Mouse (Mus musculus) ES-E14 (cell line): ENCODE measurements around the gene Gm28778. TPM values are rescaled to one million over a fixed set of nuclear protein-coding genes. Genes with fewer than 3 reads are reported as not detected.
A peak's percentile ranks its signal among the peaks of the same experiment; 100 is the strongest.
"Not testable (repeated sequence)": the region's sequence is repeated elsewhere in the genome, so short reads cannot be mapped to it uniquely, and the experiment has no call there.

ENCODE experiments used
- DNase-seq: peaks from one replicate; pipeline ENCODE4 v3.0.0-alpha.2; 2013; ENCODE audit warnings: low read depth, low spot score
- H3K27ac ChIP-seq: 2 replicates; pipeline ENCODE4 v1.5.1; 2012; ENCODE audit warnings: low read depth, mild to moderate bottlenecking, low read length, moderate library complexity, mixed read lengths; ENCODE audit not compliant: poor library complexity, insufficient read depth, severe bottlenecking
- H3K36me3 ChIP-seq: 2 replicates; pipeline ENCODE4 v1.6.1; 2012; ENCODE audit warnings: mild to moderate bottlenecking, low read length, moderate library complexity, mixed read lengths; ENCODE audit not compliant: control insufficient read depth, poor library complexity, insufficient read depth, severe bottlenecking
- H3K4me1 ChIP-seq, 2 experiments: fragments of 150-350 bp in 1 of 2; sonication (generic) in 1 of 2; 2 replicates each; pipeline ENCODE4 v1.6.1; 2012; ENCODE audit warnings: low read length in 2 of 2, mild to moderate bottlenecking in 1 of 2, mixed read lengths in 1 of 2; ENCODE audit not compliant: control insufficient read depth in 2 of 2, insufficient read depth in 2 of 2, poor library complexity in 1 of 2
- H3K4me3 ChIP-seq, 2 experiments: fragments of 150-350 bp in 1 of 2; sonication (generic) in 1 of 2; 2 replicates each; pipeline ENCODE4 v1.5.1; 2012; ENCODE audit warnings: low read length in 2 of 2, low read depth in 1 of 2, mild to moderate bottlenecking in 1 of 2, mixed read lengths in 1 of 2; ENCODE audit not compliant: insufficient read depth in 1 of 2, poor library complexity in 1 of 2, severe bottlenecking in 1 of 2
- H3K9ac ChIP-seq: 2 replicates; pipeline ENCODE4 v1.6.1; 2012; ENCODE audit warnings: low read depth, mild to moderate bottlenecking, low read length, mixed read lengths; ENCODE audit not compliant: poor library complexity, insufficient read depth, severe bottlenecking
- H3K9me3 ChIP-seq: fragments of 150-350 bp; sonication (generic); 2 replicates; pipeline ENCODE4 v1.6.1; 2012; ENCODE audit warnings: low read depth, mild to moderate bottlenecking, low read length; ENCODE audit not compliant: control insufficient read depth, insufficient read depth
- CHD2 ChIP-seq: IDR thresholded peaks from 2 replicates; pipeline ENCODE4 v1.6.1; 2014; ENCODE audit warnings: mild to moderate bottlenecking, low read depth, low read length, inconsistent platforms
- HCFC1 ChIP-seq: IDR thresholded peaks from 2 replicates; pipeline ENCODE4 v1.6.1; 2012; ENCODE audit warnings: low read length, inconsistent platforms, borderline replicate concordance; ENCODE audit not compliant: insufficient read depth
- MAFK ChIP-seq: IDR thresholded peaks from 2 replicates; pipeline ENCODE4 v1.6.1; 2014; ENCODE audit warnings: mild to moderate bottlenecking, low read depth, low read length, inconsistent platforms; ENCODE audit not compliant: insufficient read depth
- ZC3H11A ChIP-seq: IDR thresholded peaks from 2 replicates; pipeline ENCODE4 v1.6.1; 2012; ENCODE audit warnings: low read depth, mild to moderate bottlenecking, inconsistent platforms, low read length, borderline replicate concordance
- ZNF384 ChIP-seq: IDR thresholded peaks from 2 replicates; pipeline ENCODE4 v1.6.1; 2012; ENCODE audit warnings: low read depth, low read length, inconsistent platforms
- in situ Hi-C, 2 experiments: fragments of 600-800 bp; cut with MboI; formaldehyde crosslinking; loops; one replicate each; pipeline ENCODE4 v1.15.1; 2025; ENCODE audit warnings: low sequenced_read_pairs in 2 of 2, inconsistent platforms in 1 of 2; ENCODE audit not compliant: unreplicated experiment in 2 of 2
- total RNA-seq: library from RNA; depleted of rRNA; stranded (reverse); fragments of 300-350 nt; gene quantifications from 2 replicates; pipeline ENCODE4 v1.2.3, GENCODE M21; 2012; rRNA removed

The Gm28778 gene
- 0.85 TPM in 1 of 2 replicates, not detected in the other for total RNA-seq

DNA sequence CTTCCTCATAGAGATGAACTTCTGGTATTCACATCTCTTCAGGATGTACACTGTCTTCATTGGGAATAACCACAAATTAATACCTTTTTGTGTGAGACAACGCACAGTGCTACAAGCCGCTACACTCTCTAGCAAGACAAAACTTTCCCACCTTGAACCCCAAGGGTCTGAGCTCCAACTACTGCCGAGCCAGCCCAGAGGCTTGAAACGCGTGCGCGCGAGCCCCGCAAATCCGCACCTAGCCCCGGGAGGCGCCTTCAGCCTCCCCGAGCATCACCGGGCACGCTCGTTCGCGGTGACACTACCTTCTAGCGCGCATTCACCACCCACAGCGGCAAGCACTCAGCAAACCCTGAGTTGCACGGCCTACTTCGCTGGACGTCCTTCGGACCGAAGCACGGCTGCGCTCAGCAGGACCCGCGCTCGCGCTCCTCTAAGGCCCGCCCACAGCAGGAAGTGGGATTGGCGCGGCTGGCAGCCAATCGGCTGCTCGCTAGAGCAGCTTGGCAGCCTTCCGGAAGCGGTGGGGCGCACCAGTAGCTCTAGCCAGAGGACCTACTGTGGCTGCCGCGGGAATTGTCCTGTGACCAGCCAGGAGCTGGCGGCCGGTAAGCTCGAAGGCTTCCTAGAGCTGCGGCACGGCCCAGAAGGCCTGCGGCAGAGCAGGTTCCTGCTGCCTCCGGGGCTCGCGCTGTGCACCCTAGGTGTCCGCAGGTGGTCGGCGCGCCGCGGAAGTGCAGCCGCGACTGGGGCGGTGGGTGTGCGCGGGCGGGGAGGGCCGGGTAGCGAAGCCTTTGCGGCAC lies at the start of gene Gm28778, which contains the start of the genes Pms1 and Ormdl1:
Gene Gm28778 (plus strand): TSS at position 531 of the 803 bp plus-strand sequence.
Gene Pms1 (minus strand): TSS at position 438 of the 803 bp plus-strand sequence.
Gene Ormdl1 (plus strand): TSS at position 515 of the 803 bp plus-strand sequence.
- Histone ChIP-seq H3K27ac (peak within 1 kb of the TSS; percentile 61; the same call in 1 of the 2 replicates), H3K36me3 (peaks cover 2% of the 10 kb centered on the region), H3K9ac (peak within 1 kb of the TSS; percentile 96), H3K4me1 (no peaks in the 10 kb centered on the region), H3K4me3 (peak within 1 kb of the TSS; percentile 85 to 95), H3K9me3 (no peaks in the 10 kb centered on the region)
- in situ Hi-C loops: no loop called here
- peak; percentile 78 for TF ChIP-seq HCFC1
- 0 out of 2 replicates have a peak, but pooled peaks have one; percentile 37 for TF ChIP-seq CHD2
- no peak for TF ChIP-seq ZNF384
- DNase-seq: peak; percentile 79

DNA sequence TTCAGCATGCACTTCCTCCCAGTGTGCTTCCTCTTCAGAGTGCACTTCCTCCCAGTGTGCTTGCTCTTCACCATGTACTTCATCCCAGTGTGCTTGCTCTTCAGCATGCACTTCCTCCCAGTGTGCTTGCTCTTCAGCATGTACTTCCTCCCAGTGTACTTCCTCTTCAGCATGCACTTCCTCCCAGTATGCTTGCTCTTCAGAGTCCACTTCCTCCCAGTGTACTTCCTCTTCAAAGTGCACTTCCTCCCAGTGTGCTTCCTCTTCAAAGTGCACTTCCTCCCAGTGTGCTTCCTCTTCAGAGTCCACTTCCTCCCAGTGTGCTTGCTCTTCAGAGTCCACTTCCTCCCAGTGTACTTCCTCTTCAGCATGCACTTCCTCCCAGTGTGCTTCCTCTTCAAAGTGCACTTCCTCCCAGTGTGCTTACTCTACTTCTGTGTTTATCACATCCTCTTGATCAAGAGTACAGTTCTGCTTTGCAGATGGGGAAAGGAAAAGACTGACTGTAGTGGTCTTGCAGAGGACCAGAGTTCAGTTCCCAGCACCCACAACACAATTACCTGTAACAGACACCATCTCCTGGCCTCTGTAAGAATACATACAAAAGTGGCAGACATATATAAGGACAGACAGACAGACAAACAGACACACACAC lies 31.8 kb upstream of the Gm28778 start:
- in situ Hi-C loops, H3K9me3 ChIP-seq, H3K4me3 ChIP-seq: not testable (repeated sequence)

DNA sequence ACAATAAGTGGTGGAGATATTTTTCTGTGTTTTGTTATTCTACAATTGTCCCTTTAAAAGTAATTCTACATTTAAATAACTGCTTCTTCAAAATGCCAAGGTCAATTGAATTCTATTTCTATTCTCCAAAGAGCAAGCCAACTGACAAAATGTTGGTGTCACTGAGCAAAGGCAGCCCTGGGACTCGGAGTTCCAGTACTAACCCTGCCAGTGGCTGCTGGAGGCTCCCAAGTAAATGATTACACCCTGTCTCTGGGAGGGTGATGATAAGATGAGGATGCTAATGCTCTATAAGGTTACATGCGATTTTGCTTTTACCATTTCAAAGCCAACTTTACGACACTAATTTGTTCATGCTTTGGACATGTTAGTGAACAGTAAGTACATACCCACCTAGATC lies 27.0 kb upstream of the Gm28778 start:
- no peak for DNase-seq
- in situ Hi-C loops: no loop called here
- Histone ChIP-seq H3K27ac (no peak overlapping the region), H3K36me3 (no peaks in the 10 kb centered on the region; the same call in 1 of the 2 replicates), H3K9ac (no peak overlapping the region), H3K9me3 (no peaks in the 10 kb centered on the region), H3K4me3 (no peak overlapping the region), H3K4me1 (no peaks in the 10 kb centered on the region)
- TF ChIP-seq MAFK: no peak
- TF ChIP-seq ZNF384: no peak
- no peak for TF ChIP-seq ZC3H11A
- no peak for TF ChIP-seq CHD2
- no peak for TF ChIP-seq HCFC1

More for the DNA sequence above, 31.8 kb upstream of the Gm28778 start:
- DNase-seq, H3K4me1 ChIP-seq, H3K9ac ChIP-seq, H3K36me3 ChIP-seq, H3K27ac ChIP-seq: not testable (repeated sequence)

DNA sequence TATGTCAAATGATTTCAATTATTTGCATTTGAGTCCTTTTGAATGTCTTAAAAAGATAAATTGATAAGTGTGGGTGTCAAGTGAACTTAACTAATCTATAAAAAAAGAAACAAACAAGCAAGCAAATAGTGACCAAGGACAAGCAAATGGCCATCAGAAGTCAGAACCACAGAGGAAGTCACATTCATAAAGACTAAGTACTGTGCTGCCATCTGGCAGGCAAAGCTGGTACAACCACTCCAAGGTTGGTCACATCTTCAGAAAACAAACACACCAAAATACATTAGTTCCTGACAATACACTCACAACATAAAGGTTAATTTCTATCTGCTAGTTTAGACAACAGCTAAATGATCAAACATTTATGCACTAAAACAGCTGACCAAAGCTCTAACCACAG lies 24.3 kb upstream of the Gm28778 start:
- in situ Hi-C loops: no loop called here
- Histone ChIP-seq H3K4me1 (no peaks in the 10 kb centered on the region), H3K27ac (no peak overlapping the region), H3K9ac (no peak overlapping the region), H3K4me3 (no peak overlapping the region), H3K9me3 (no peaks in the 10 kb centered on the region), H3K36me3 (no peaks in the 10 kb centered on the region)
- DNase-seq: no peak
- TF ChIP-seq ZC3H11A (0 out of 2 replicates have a peak, but pooled peaks have one; percentile 22), ZNF384 (no peak)
